Mouse (Mus musculus): ENCODE data around the gene Tor1aip1. TPM values are rescaled to one million over a fixed set of nuclear protein-coding genes. Genes with fewer than 3 reads are reported as not detected.

Tor1aip1 gene
- polyA plus RNA-seq (2015; fragmentation: Nextera tagmentation; extraction: Ambion mirVana): 35.7 and 37.9 TPM in 2 replicates

DNA sequence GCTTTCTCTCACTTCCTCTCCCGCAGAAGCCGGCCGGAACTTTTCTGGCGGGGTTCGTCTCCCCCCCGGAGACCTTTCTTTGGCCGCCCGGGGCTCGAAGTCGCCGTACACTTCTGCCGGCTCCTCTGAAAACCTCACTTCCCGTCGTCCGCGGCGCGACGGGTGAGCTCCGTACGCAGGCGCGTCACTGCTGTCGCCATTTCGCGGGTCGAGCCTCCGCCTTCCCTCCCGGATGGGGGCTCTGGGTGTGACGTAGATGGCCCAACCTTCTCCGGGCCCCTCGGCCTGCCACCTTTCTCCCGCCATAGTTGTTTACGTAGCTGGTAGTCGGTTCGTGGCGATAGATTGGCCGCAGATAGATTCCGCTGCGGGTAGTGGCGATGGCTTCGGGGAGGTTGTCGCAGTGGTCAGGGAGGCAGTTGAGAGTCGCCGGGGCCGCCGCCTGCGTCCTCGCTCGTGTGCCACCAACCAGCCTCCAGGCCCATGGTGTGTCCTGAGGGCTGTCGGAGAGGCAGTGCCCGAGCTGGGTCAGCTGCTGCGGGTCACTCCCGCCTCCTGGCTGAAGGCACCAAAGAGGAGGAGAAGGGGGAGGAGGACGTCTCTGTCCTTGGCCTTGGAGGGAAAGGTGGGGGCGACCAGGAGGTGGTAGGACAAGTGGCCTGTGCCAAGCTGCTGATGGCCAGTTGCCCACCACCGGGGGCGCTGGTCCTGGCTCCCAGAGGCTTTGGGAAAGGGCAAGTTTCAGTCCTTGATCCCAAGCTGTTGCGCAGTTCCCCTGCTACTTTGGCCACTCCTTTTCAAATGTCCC lies at the start of gene Tor1aip1:
TSS of gene Tor1aip1 (minus strand) at position 551 of the 808 bp plus-strand sequence.
- Histone ChIP-seq H3K9ac (peak within 1 kb of the TSS; percentile 97), H3K4me3 (peak within 1 kb of the TSS; percentile 87), H3K4me1 (replicated peaks) (peaks cover 16% of the 10 kb centered on the region), H3K27ac (peak within 1 kb of the TSS; percentile 99), H3K27me3 (no peaks in the 10 kb centered on the region), H3K36me3 (peaks cover 25% of the 10 kb centered on the region), H3K4me2 (peak within 1 kb of the TSS; percentile 72), H3K9me3 (replicated peaks) (no peaks in the 10 kb centered on the region)
- WGBS: under 1% methylated on average over 59 of the region's 59 CpGs
- ATAC-seq (replicated peaks; ENCODE audit: insufficient number of reproducible peaks, insufficient read depth, low FRiP score, low read depth): peak; percentile 95

- Histone ChIP-seq H3K4me1 (replicated peaks) (peaks cover 10% of the 10 kb centered on the region; the same call in 1 of the 2 replicates), H3K27ac (no peak overlapping the region), H3K4me3 (no peak overlapping the region), H3K4me2 (no peak overlapping the region), H3K9me3 (replicated peaks) (no peaks in the 10 kb centered on the region), H3K36me3 (no peaks in the 10 kb centered on the region), H3K27me3 (no peaks in the 10 kb centered on the region), H3K9ac (no peak overlapping the region)
- ATAC-seq (replicated peaks; ENCODE audit: insufficient number of reproducible peaks, insufficient read depth, low FRiP score, low read depth): no peak
- WGBS: 63% methylated on average over 5 of the region's 5 CpGs
These were observed 49.5 kb upstream of the Tor1aip1 start for GRCm38 (mm10) chr1:156085770-156086169.

GRCm38 (mm10) chr1:156084603-156085002 lies 48.3 kb upstream of the Tor1aip1 start:
- no peaks in the 10 kb centered on the region for H3K27me3 ChIP-seq
- H3K4me1 ChIP-seq (replicated peaks): peaks cover 10% of the 10 kb centered on the region; the same call in 1 of the 2 replicates
- H3K9ac ChIP-seq: no peak overlapping the region
- no peaks in the 10 kb centered on the region for H3K9me3 ChIP-seq (replicated peaks)
- no peak overlapping the region for H3K4me3 ChIP-seq
- 27% methylated on average over 3 of the region's 3 CpGs for WGBS
- H3K27ac ChIP-seq: peak overlapping the region; percentile 37
- H3K4me2 ChIP-seq: no peak overlapping the region
- H3K36me3 ChIP-seq: no peaks in the 10 kb centered on the region
- ATAC-seq (replicated peaks; ENCODE audit: insufficient number of reproducible peaks, insufficient read depth, low FRiP score, low read depth): no peak

GRCm38 (mm10) chr1:156077655-156078054 lies 41.4 kb upstream of the Tor1aip1 start:
- Histone ChIP-seq H3K4me1 (replicated peaks) (peaks cover 9% of the 10 kb centered on the region; the same call in 1 of the 2 replicates), H3K36me3 (no peaks in the 10 kb centered on the region), H3K4me3 (no peak overlapping the region), H3K9me3 (replicated peaks) (no peaks in the 10 kb centered on the region), H3K9ac (no peak overlapping the region), H3K27me3 (no peaks in the 10 kb centered on the region), H3K4me2 (no peak overlapping the region), H3K27ac (no peak overlapping the region)
- no peak for ATAC-seq (replicated peaks; ENCODE audit: insufficient number of reproducible peaks, insufficient read depth, low FRiP score, low read depth)
- WGBS: 60% methylated on average over 3 of the region's 3 CpGs

DNA sequence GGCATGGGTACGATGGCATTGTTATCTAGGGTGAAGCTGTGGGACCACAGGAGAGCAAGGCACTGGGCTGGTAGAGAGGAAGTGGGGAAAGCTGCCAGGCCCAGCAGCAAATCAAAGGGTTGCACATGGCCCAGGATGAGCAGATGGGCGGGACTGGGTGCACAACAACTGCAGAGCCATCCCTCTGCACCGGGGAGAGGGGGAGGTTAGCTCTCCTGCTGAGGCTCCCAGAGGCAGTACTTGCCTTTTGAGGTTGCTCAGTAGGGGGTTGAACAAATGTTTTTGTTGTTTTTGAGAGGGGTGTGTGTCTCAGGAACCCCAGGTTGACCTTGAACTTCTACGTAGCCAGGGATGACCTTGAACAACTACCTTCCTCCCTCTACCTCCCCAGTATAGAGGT lies 40.2 kb upstream of the Tor1aip1 start:
- no peak overlapping the region for H3K4me3 ChIP-seq
- no peaks in the 10 kb centered on the region for H3K27me3 ChIP-seq
- WGBS: 62% methylated on average over 4 of the region's 4 CpGs
- H3K4me2 ChIP-seq: no peak overlapping the region
- H3K4me1 ChIP-seq (replicated peaks): peaks cover 5% of the 10 kb centered on the region; the same call in 1 of the 2 replicates
- no peaks in the 10 kb centered on the region for H3K36me3 ChIP-seq
- ATAC-seq (replicated peaks; ENCODE audit: insufficient number of reproducible peaks, insufficient read depth, low FRiP score, low read depth): no peak
- H3K27ac ChIP-seq: no peak overlapping the region
- H3K9ac ChIP-seq: no peak overlapping the region
- no peaks in the 10 kb centered on the region for H3K9me3 ChIP-seq (replicated peaks)

GRCm38 (mm10) chr1:156074575-156074974 lies 38.3 kb upstream of the Tor1aip1 start:
- Histone ChIP-seq H3K9ac (no peak overlapping the region), H3K4me2 (no peak overlapping the region), H3K27ac (no peak overlapping the region), H3K9me3 (replicated peaks) (no peaks in the 10 kb centered on the region), H3K27me3 (no peaks in the 10 kb centered on the region), H3K4me3 (no peak overlapping the region), H3K4me1 (replicated peaks) (peaks cover 7% of the 10 kb centered on the region), H3K36me3 (no peaks in the 10 kb centered on the region)
- 38% methylated on average over 8 of the region's 8 CpGs for WGBS
- ATAC-seq (replicated peaks; ENCODE audit: insufficient number of reproducible peaks, insufficient read depth, low FRiP score, low read depth): no peak

- no peak overlapping the region for H3K4me3 ChIP-seq
- WGBS: 62% methylated on average over 15 of the region's 15 CpGs
- H3K27me3 ChIP-seq: no peaks in the 10 kb centered on the region
- no peak overlapping the region for H3K9ac ChIP-seq
- no peak overlapping the region for H3K4me2 ChIP-seq
- ATAC-seq (replicated peaks; ENCODE audit: insufficient number of reproducible peaks, insufficient read depth, low FRiP score, low read depth): no peak
- H3K9me3 ChIP-seq (replicated peaks): no peaks in the 10 kb centered on the region
- H3K4me1 ChIP-seq (replicated peaks): peaks cover 7% of the 10 kb centered on the region
- no peaks in the 10 kb centered on the region for H3K36me3 ChIP-seq
- no peak overlapping the region for H3K27ac ChIP-seq
These were observed 37.0 kb upstream of the Tor1aip1 start for GRCm38 (mm10) chr1:156073169-156073821.

DNA sequence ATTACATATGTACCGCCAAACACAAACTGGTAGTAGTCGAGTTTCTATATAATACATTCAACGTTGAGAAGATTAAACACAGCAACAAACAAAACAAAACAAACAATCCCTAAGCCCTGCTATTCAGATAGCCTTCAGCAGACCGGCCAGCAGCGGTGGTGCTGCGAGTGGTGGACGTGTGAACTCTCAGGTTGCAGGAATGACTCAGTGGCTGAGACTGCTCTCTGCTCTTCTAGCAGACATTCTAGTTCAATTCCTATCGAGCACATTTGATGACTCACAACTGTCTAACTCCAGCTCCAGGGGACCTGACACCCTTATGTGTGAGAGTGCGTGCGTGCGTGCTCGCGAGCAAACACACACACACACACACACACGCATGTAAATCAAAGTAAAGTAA lies 33.8 kb upstream of the Tor1aip1 start:
- no peaks in the 10 kb centered on the region for H3K27me3 ChIP-seq
- H3K4me1 ChIP-seq (replicated peaks): peaks cover 11% of the 10 kb centered on the region
- H3K27ac ChIP-seq: 0 out of 2 replicates have a peak overlapping the region, but pooled peaks have one; percentile 28
- H3K4me2 ChIP-seq: no peak overlapping the region
- H3K9me3 ChIP-seq (replicated peaks): no peaks in the 10 kb centered on the region
- H3K36me3 ChIP-seq: peaks cover 12% of the 10 kb centered on the region
- H3K4me3 ChIP-seq: no peak overlapping the region
- H3K9ac ChIP-seq: no peak overlapping the region
- 0 out of 2 replicates have a peak, but pooled peaks have one; percentile 30 for ATAC-seq (replicated peaks; ENCODE audit: insufficient number of reproducible peaks, insufficient read depth, low FRiP score, low read depth)
- WGBS: 44% methylated on average over 14 of the region's 14 CpGs

DNA sequence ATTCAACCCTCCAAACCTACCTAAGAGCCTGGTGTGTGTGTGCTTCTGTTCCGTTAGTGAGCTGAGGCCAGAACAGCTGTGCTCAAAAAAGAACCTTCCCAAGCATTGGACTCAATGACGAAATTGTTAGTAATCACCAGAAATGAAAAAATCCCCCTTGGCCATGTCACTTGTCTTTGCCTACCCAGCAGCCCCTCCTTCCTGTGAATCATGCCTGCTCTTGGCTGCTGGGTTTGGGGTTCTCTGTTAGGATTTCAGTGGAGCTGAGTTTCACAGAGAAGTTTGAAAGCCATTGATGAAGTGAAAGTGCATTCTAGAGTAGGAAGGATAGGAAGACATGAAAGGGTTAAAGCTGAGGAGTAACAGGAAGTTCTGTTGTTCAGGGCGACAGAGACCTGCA lies 29.9 kb upstream of the Tor1aip1 start:
- 55% methylated on average over 3 of the region's 3 CpGs for WGBS
- peaks cover 45% of the 10 kb centered on the region for H3K36me3 ChIP-seq
- H3K27ac ChIP-seq: peak overlapping the region; percentile 6; the same call in 1 of the 2 replicates

GRCm38 (mm10) chr1:156062193-156062592 lies 25.9 kb upstream of the Tor1aip1 start:
- Histone ChIP-seq H3K9me3 (replicated peaks) (no peaks in the 10 kb centered on the region), H3K27me3 (no peaks in the 10 kb centered on the region), H3K36me3 (peaks cover 56% of the 10 kb centered on the region), H3K4me2 (no peak overlapping the region), H3K27ac (no peak overlapping the region), H3K4me3 (no peak overlapping the region), H3K9ac (no peak overlapping the region), H3K4me1 (replicated peaks) (0 out of 2 replicates have a peak, but pooled peaks cover 3% of the 10 kb centered on the region)
- 93% methylated on average over 4 of the region's 4 CpGs for WGBS
- ATAC-seq (replicated peaks; ENCODE audit: insufficient number of reproducible peaks, insufficient read depth, low FRiP score, low read depth): no peak

More for the DNA sequence above, 29.9 kb upstream of the Tor1aip1 start:
- no peak for ATAC-seq (replicated peaks; ENCODE audit: insufficient number of reproducible peaks, insufficient read depth, low FRiP score, low read depth)
- no peaks in the 10 kb centered on the region for H3K27me3 ChIP-seq
- H3K4me2 ChIP-seq: no peak overlapping the region
- H3K4me1 ChIP-seq (replicated peaks): peaks cover 5% of the 10 kb centered on the region; the same call in 1 of the 2 replicates
- H3K9ac ChIP-seq: no peak overlapping the region
- H3K9me3 ChIP-seq (replicated peaks): no peaks in the 10 kb centered on the region
- no peak overlapping the region for H3K4me3 ChIP-seq

- Histone ChIP-seq H3K36me3 (peaks cover 32% of the 10 kb centered on the region), H3K4me1 (replicated peaks) (peaks cover 12% of the 10 kb centered on the region), H3K27ac (no peak overlapping the region), H3K27me3 (no peaks in the 10 kb centered on the region), H3K4me3 (no peak overlapping the region), H3K4me2 (no peak overlapping the region), H3K9ac (no peak overlapping the region), H3K9me3 (replicated peaks) (no peaks in the 10 kb centered on the region)
- no peak for ATAC-seq (replicated peaks; ENCODE audit: insufficient number of reproducible peaks, insufficient read depth, low FRiP score, low read depth)
- WGBS: 82% methylated on average over 2 of the region's 2 CpGs
These were observed 21.9 kb upstream of the Tor1aip1 start for GRCm38 (mm10) chr1:156058207-156058606.
